Mouse (Mus musculus) 416B (cell line): Measurements from ENCODE around the gene Gpr153.

Experiments used
- DNase-seq: peaks from one replicate; pipeline ENCODE4 v3.0.0; 2011; ENCODE audit warnings: low read depth

Gene Gpr153

GRCm38 (mm10) chr4:152287317-152288120 is 13.5 kb downstream of the Gpr153 start:
- DNase-seq, result no peak

GRCm38 (mm10) chr4:152288398-152288945 is 14.4 kb downstream of the Gpr153 start:
- no peak for DNase-seq

- no peak for DNase-seq
These were observed 16.4 kb downstream of the Gpr153 start for GRCm38 (mm10) chr4:152290385-152290784.

DNA sequence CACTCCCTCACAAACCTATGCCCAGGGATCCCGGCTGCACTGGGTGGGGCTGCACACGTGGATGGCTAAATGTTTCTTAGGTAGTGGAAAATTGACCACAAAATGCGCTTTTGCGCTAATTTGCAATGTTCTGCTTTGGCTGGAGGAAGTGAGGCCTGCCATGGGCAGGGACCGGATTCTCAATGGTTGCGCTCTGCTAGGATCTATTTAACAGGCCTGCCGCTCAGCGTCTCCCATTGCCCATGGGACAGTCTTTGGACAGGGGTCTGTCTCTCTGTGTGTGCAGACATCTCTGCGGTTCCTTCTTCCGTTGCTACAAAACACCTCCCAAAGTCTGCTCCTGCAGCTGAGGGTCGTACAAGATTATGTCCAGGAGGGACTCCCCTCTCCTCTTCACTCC is 17.0 kb downstream of the Gpr153 start:
- no peak for DNase-seq

GRCm38 (mm10) chr4:152291562-152291961 is 17.5 kb downstream of the Gpr153 start, which contains the start of gene Hes3:
Gene Hes3 (minus strand): TSS chr4:152291662.
- DNase-seq, result no peak

- no peak for DNase-seq
These were observed 18.2 kb downstream of the Gpr153 start for GRCm38 (mm10) chr4:152292102-152292765.

DNA sequence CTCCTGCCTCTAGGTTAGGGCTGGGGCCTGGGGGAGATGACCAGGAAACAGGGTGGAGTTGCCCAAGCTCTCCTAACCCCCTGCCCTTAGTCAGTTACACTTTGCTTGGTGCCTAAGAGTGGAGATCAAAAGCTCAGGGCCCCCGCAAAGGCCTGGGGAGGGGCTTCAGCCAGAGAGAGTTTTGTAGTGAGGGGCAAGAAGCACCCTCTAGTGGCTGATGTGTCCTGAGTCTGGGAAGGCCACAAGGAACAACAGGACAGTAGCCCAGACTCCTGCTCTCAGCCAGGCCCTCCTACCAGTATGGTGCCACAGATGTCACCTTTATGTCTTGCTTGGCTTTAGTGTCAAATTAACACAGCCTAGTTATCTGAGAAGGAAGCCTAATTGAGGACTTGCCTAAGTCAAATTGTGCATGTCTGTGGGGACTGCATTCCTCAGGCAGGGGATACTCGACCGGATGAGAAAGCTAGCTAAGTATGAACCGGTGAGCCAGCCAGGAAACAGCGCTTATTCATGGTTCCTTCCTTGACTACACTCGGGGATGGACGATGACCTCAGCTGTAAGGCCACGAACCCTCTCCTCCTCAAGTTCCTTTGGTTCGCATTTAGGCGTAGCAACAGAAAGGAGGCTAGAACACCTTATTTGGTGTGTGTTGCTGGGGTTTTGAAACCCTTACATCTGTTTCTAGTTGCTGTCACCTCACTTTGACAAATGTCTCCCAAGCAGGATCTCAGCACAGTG is 20.3 kb downstream of the Gpr153 start:
- peak; percentile 94 for DNase-seq

DNA sequence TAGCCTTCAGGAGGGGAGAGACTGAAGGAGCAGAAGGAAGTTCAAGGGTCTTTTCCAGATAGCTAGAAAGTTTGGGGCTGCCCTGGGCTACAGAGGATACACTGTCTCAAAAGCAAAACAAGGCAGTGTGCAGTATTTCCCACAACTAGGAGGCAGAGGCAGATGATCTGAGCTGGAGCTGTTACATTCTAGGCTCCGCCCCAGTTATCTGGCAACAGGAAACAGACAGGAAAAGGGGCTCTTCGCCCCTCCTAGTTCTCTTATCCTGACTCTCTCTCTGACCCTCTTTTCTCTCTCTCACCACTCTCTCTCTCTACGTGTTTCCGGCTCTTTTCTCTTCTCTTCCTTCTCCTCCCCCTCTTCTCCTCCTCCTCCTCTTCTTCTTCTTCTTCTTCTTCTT is 21.9 kb downstream of the Gpr153 start:
- peak; percentile 84 for DNase-seq

DNA sequence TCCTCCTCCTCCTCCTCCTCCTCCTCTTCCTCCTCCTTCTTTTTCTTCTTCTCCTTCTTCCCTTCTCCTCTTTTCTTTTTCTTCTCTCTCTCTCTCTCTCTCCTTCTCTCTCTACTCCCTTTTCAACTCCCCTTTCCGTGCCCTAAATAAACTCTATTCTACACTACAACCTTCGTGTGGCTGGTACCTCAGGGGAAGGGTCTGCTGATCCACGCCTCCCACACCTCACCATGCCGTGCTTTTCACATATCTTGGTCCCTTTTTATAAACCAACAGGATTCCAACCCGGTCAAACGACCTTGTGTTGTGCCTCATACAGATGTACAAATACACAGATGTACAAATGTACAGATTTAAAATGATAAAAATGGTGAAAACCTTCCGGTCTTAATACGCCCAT is 22.3 kb downstream of the Gpr153 start:
- no peak for DNase-seq

GRCm38 (mm10) chr4:152296874-152297861 is 23.1 kb downstream of the Gpr153 start, which contains the start of gene Icmt:
Gene Icmt (plus strand): TSS chr4:152297227.
- DNase-seq, result peak; percentile 99

DNA sequence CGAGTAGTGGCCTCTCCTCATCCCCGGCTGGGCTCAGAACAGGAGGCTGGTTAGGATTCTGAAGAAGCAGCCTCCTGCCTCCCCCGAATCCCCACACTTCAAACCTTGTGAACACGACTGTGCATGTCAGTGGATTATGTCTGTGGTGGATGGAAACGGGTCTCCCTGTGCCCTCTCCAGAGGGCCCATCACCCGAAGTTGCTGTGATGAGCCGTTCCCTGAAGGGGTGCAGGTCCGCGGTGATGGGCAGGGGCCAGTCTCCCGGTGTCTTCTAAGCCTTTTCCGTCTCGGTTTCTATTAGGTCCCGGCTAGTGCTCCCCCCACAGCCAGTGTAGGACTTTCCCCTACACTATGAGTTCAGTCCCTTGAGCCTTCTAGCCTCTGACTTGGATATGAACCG is 24.8 kb downstream of the Gpr153 start:
- no peak for DNase-seq

DNA sequence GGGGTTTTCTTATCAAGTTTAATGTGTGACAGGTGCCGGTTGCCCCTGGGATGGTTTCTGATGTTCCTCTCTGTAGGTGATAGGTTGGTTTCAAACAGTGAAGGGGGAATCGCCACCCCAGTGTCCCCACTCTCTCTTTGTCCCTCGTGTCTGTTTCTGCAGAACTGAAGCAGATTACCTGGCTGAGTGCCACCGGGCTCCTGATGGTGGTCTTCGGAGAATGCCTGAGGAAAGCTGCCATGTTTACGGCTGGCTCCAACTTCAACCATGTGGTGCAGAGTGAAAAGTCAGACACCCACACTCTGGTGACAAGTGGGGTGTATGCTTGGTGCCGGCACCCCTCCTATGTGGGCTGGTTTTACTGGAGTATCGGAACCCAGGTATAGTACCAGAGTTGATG is 26.3 kb downstream of the Gpr153 start:
- DNase-seq, result no peak

- DNase-seq, result no peak
These were observed 28.0 kb downstream of the Gpr153 start for GRCm38 (mm10) chr4:152302012-152302411.

DNA sequence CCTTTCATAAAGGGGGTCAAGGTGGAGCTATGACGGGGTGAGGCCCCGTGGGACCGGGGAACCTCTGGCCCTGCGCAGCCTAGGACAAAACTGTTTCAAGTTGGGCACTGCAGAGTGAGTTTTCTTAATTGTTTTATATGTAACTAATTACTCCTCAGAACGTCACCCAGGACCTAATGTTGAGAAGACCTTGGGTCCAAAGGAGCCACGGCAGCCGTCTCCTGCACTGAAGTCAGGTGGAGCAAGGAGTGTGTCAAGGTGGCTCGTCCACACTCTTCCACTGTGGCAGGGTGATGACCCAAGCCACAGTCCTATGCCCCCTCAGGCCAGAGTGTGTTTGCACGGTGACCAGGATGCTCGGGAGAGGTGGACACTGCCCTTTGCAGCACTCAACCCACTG is 29.1 kb downstream of the Gpr153 start:
- DNase-seq, result no peak

DNA sequence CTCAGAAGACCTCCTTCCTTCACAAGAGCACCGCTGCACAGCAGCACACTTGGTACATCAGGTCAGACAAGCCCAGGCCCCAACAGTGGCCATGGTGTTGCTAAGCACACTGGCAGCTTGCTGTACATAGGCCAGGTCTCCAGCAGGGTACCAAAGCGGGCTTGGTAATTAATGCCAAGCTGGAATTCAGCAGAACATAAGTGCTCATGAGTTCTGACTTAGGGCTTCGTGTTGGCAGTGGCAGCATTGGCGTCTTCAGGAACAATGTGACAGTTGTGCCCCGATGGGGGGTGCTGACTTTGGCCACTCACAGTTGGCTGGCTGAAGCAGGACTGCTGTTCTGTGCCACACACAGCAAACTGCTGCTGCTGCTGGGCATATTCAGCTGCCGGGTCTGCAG is 30.7 kb downstream of the Gpr153 start:
- no peak for DNase-seq

DNA sequence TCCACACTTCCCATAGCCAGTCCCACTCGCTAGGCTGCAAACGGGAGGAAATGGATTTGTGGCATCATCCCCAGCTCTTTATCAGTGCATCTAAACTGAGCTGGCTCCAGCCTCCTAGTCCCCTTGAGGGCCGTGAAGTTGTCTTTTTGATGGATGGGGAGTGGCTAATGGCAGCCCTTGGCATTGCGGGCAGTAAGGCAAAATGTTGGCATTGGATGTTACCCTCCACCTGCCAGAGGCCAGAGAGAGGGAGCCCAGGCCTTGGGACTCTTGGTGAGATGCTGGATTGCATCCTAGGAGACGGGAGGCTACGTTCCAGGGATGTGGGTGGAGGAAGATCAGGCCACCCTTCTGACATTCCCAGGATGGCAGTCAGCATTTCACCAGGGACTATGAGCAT is 32.0 kb downstream of the Gpr153 start:
- no peak for DNase-seq

GRCm38 (mm10) chr4:152307542-152307941 is 33.5 kb downstream of the Gpr153 start:
- DNase-seq, result no peak

DNA sequence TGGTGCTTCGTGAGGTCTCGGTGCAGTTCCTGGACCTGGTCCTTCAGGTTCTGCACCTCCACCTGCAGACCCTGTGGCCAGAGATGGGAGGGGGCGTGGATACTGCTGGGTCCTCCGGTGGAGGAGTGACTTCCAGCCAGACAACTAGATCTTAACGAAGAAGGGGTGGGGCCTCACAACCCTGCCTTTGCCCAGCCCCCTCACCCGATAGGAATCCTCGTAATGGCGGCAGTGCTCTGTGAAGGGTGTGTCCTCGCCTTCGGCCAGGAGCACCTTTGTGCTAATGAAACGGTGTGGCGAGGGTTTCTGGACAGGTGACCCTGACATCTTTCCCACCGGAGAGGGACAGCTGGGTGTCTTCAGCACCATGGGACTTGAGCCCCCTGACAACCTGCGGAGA is 38.2 kb downstream of the Gpr153 start:
- DNase-seq, result no peak

GRCm38 (mm10) chr4:152313211-152313632 is 39.2 kb downstream of the Gpr153 start:
- no peak for DNase-seq

DNA sequence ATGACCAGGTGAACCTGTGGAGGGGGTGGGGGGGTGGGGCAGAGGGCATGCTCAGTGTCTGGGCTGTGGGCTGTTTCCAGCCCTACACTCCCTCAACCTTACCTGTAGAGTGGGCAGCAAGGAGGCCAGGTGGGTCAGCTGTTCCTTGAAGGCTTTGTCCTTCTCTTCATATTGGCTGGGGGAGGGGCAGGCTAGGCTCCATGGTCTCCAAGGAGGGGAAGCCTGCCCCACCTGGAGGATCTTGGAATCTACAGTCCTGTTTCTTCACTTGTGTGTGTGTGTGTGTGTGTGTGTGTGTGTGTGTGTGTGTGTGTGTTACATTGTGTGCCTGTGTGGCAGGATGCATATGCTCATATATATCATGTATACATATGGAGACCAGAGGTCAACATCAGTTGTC is 39.9 kb downstream of the Gpr153 start:
- DNase-seq, result peak; percentile 18
